Mouse (Mus musculus): Measurements from ENCODE around the gene Kcnma1.

GRCm38 (mm10) chr14:23493750-23494495, 520.4 kb downstream of the Kcnma1 start:
- TF ChIP-seq CTCF (conservative IDR thresholded peaks at IDR 0.05; ENCODE audit: low read length) (no peak), POU5F1 (IDR thresholded peaks at IDR 0.05; ENCODE audit: borderline replicate concordance, low read length) (no peak)
